Mouse (Mus musculus): ENCODE results near the gene Engase.

Gene Engase

GRCm38 (mm10) chr11:118455788-118456187, 20.8 kb upstream of the Engase start:
- DNase-seq = no peak

- no peak for DNase-seq
Observed at GRCm38 (mm10) chr11:118456937-118457336, 19.7 kb upstream of the Engase start.

DNA sequence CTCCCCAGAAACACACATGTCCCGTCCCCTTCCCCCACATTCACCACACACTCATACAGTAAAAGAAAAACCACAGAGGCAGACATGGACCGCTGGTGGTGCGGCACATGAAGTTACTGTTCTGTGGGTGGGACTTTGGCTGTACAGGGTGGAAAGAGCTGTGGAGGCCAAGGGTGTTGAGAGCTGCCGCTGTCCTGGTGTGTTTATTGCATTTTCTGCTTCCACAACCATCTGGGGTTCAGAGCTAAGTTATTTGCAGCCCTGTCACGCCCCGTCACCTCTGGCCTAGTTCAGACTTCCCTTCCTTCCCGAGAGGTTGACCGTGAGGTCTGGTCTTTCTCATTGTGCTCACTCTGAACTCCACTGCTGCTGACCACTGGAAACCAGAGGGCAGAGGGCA, 17.6 kb upstream of the Engase start:
- DNase-seq = no peak

- DNase-seq = no peak
Observed at GRCm38 (mm10) chr11:118459536-118459935, 17.1 kb upstream of the Engase start.

- peak; percentile 32 for DNase-seq
Observed at GRCm38 (mm10) chr11:118460280-118460679, 16.3 kb upstream of the Engase start.

- DNase-seq = no peak
Observed at GRCm38 (mm10) chr11:118467441-118468035, 9.1 kb upstream of the Engase start.

DNA sequence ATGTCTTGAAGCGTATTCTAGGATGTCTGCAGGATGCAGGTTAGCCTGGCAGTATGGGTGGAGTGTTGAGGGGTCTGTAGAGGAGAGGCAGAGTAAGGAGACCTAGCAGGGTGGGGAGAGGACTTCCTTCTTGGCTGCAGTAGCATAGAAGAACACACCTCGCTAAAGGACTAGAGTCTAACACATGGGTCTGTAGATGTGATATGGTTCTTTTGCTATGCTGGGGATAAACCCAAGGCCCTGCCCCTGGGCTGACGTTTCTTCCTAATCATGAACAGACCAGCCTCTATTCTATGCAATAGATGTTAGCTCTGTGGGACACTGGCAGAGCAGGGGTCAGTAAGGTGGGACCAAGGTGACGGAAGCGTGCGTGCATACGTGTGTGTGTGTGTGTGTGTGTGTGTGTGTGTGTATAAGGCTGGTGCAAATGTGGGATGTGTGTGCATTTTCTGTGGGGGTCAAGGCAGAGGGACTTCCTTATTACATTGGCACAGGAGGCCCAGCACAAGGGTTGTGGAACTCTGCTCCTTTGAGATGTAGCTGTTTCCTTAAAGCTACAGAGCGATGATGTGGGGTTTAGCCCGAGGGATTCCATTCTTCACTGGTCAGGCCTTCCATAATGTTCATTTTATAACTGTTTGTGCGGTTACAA, 7.0 kb upstream of the Engase start:
- no peak for DNase-seq

- DNase-seq = peak; percentile 88
Observed at GRCm38 (mm10) chr11:118470234-118470966, 6.2 kb upstream of the Engase start.

DNA sequence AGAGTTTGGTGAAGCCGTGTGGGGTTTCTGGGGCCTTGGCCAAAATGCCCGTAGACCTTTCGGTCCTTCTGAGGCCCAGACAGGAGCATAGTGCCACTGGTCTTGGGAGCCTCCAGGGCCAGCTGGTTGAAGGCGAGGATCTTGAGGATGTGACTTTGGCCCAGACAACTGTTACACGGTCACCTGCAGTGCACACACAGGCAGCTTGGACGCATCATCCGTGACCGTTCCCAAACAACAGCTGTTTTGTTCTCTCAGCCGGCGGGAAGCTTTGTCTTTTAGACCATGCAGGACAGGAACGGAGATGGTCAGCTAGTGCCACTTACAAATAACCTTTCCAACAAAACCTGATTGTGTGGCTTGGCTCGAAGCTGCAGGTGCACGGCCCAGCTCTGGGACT, 5.0 kb upstream of the Engase start:
- DNase-seq = peak; percentile 34

DNA sequence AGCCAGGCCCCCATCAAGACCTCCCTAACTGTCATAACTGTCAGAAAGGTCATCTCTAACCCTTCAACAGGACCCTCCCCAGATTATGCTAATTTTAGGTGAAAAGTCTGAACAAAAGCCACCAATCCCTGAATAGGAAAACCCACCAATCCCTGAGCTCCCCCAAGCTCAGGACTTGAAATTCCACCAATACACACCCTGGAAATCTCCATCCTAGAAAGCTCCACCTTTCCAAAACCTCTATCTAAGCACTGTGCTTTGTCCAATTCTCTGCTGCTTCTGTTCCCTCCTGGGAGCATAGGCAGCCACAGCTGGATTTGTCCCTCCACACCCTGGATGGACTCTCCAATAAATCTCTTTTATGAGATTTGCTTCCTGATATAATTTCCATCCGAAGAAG, 3.5 kb upstream of the Engase start:
- no peak for DNase-seq

DNA sequence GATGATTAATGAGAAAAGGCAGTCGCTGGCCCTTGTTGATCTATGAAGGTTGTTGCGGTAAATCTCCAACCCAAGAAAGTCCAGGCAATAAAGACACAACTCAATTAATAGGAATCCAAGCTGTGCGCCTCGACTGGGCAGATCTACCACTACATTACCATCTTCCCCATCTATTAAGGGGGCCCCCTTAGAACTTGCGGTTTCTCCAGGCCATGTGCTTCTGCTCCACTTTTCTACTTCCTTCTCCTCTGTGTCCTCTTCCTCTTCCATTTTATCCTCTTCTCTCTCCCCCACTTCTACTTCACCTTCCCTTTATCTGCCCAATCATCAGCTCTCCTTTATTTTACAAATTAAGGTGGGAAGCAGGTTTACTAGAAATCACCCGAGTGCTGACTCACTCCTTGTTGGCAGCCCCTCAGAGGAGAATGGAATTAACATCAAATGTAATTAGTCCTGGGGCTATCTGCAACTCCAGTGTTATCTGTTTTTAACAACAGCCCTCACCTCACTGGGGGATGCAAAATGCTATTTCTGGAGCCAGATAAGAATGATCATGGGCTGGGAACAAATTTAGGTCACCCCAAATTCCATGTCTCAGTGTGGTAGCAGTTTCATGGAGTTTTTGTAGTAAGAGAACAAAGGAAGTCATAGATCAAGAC, 2.7 kb upstream of the Engase start:
- no peak for DNase-seq

DNA sequence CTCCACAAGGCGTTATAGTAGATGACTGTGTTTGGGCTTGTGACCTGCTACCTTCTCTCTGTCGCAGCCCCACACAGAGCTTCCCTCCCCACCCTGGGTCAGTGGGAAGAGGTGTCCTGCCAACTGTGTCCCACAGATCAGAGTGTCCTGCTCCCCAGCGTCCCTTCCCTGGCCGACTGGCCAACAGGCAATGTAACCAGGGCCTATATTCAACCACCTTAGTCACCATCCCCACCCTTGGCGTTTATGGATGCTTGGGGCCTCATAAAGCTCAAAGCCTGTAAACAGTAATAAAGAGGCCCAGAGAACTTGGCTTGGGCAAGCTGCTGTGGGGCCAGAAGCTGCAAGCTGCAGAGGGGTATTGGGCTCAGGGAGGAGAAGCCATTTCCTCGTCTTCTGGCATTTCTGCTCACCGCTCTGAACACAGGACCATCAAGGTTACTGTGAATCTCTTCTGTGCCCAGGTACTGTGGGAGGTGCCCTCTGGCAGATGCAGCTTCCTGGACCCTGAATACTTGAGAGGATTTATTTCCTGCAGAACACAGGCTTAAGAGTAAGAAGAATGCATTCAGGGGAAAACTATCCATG, 1.0 kb upstream of the Engase start:
- DNase-seq = no peak

- no peak for DNase-seq
Observed at GRCm38 (mm10) chr11:118479776-118480175, 3.1 kb downstream of the Engase start.

GRCm38 (mm10) chr11:118481231-118481630, 4.6 kb downstream of the Engase start:
- no peak for DNase-seq

DNA sequence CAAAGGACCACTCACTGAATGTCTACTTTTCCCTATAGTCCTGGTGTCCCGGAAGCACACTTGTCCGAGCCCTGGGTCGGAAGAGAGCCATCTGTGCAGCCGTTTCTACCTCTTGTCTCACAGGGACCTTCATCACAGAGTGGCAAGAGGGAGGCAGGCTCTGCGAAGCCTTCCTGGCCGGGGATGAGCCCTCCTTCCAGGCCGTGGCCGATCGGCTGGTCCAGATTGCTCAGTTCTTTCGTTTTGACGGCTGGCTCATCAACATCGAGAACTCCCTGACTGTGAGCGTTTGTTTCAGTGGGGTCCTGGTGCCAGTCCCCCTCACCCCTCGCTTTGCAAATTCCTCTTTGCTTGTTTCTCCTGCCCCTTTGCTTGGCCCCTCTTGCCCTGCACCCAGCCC, 5.1 kb downstream of the Engase start:
- DNase-seq = no peak

- DNase-seq = no peak
Observed at GRCm38 (mm10) chr11:118484169-118484568, 7.5 kb downstream of the Engase start.

- no peak for DNase-seq
Observed at GRCm38 (mm10) chr11:118485338-118485737, 8.7 kb downstream of the Engase start.

DNA sequence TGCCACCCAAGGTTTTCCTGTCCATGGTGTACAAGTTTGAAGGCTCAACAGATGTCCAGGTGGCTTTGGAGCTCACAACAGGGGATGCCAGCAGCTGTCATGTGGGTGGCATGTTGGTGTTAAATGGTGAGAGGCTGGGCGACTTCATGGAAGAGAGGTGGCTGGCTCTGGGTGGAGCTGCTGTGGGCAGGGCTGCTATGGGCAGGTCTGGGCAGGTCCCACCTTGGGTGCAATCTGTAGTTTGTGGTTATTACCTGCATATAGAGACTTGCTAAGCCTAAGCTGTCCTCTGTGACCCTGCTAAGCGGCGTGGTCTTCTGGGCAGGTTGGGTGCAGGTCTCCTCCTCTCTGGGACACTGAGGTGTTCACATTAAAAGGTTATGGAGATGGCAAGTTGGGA, 9.2 kb downstream of the Engase start:
- DNase-seq = no peak

DNA sequence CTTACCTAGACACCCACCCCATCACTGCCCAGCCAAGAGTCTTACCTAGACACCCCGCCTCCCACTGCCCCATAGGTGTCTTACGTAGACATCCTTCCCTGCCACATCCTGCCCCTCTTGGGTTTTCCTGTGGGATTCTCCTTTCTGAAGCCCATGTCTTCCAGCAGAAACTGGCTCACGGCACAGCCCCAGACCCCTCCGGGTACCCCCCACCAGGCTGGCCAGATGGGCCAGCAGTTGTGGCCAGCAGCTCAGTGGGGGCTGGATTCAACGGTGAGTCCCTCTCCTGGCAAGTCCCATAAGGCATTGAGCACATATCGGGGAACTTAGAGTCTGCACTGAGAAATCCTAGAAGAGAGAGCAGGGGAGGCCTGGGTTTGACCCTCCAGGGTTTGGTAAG, 9.7 kb downstream of the Engase start:
- no peak for DNase-seq

DNA sequence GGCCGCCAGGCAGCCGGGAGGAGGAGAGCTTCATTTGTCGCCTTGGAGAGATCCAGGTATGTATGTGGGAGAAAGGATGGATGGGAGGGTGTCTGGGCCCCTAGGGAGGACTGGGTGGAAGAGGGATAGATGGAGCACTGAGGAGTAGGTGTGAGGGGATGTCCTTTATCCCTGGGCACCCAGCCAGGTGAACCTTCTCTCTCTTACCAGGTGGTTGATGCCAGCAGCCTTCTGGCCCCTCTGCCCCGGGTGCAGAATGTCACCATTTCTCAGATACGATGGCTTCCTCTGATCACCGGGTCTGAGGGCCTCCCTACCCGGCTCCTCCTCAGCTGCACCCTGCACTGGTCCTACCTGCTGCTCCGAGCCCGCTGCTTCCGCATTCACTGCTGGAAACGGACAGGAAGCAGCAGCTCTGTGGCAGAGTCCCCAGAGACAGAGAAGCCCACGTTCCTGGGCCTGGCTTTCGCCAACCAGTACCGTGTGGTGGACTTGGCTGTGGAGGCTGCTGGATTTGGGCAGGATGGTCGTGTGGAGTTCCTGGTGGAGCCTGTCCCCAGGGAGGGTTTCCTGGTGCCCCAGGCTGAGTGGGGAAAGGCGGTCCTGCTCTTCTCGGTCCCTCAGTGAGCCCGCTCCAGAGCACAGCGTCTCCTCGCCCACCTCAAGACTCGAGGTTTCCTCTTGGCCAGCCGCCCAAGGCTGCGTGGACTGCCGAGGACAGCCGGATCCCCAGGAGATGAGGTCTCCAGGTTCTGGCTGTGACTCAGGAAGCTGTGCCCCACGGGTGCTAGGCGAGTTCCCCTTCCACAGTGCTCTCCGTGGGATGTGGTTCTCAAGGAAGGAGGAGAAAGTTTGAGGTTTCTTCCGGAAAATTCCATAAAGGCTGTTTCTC, 10.5 kb downstream of the Engase start:
- DNase-seq = no peak

GRCm38 (mm10) chr11:118488191-118488906, 11.7 kb downstream of the Engase start:
- no peak for DNase-seq

- no peak for DNase-seq
Observed at GRCm38 (mm10) chr11:118488907-118489270, 12.3 kb downstream of the Engase start.
